Mouse (Mus musculus) intestine, postnatal 0 days (tissue): ENCODE results near the gene Rfx2. TPM values are rescaled to one million over a fixed set of nuclear protein-coding genes. Genes with fewer than 3 reads are reported as not detected.

Experiments
- ATAC-seq: fragments of 200-750 bp; cut with Nextera tagmentation; 2 replicates; pipeline ENCODE4 v1.8.0; 2017; ENCODE audit warnings: mild to moderate bottlenecking, moderate TSS enrichment, moderate library complexity
- H3K27ac ChIP-seq: fragments of 300-500 bp; sonication (generic); 2 replicates; pipeline ENCODE4 v1.5.1; 2014; ENCODE audit warnings: mild to moderate bottlenecking, low read depth, low read length, moderate library complexity
- H3K27me3 ChIP-seq: fragments of 300-500 bp; sonication (generic); replicated peaks from 2 replicates; pipeline ENCODE4 v1.6.1; 2014; ENCODE audit warnings: low read length, mixed read lengths; ENCODE audit not compliant: control insufficient read depth, insufficient read depth
- H3K36me3 ChIP-seq: fragments of 300-500 bp; sonication (generic); 2 replicates; pipeline ENCODE4 v1.6.1; 2014; ENCODE audit warnings: mild to moderate bottlenecking, moderate library complexity; ENCODE audit not compliant: control insufficient read depth, insufficient read depth
- H3K4me1 ChIP-seq: fragments of 300-500 bp; sonication (generic); replicated peaks from 2 replicates; pipeline ENCODE4 v1.6.1; 2014; ENCODE audit warnings: antibody characterized with exemption, low read length, mixed read lengths; ENCODE audit not compliant: control insufficient read depth, insufficient read depth
- H3K4me2 ChIP-seq: fragments of 300-500 bp; sonication (generic); replicated peaks from 2 replicates; pipeline ENCODE4 v1.6.1; 2014; ENCODE audit warnings: low read depth, mild to moderate bottlenecking, moderate library complexity
- H3K4me3 ChIP-seq: fragments of 300-500 bp; sonication (generic); 2 replicates; pipeline ENCODE4 v1.5.1; 2014; ENCODE audit warnings: low read depth, low read length
- H3K9ac ChIP-seq: fragments of 300-500 bp; sonication (generic); 2 replicates; pipeline ENCODE4 v1.6.1; 2014; ENCODE audit warnings: mild to moderate bottlenecking, low read depth, low read length
- H3K9me3 ChIP-seq: fragments of 300-500 bp; sonication (generic); 2 replicates; pipeline ENCODE4 v1.6.1; 2016; ENCODE audit warnings: mixed run types; ENCODE audit not compliant: control insufficient read depth
- CTCF ChIP-seq: sonication (generic); IDR thresholded peaks from 2 replicates; pipeline ENCODE4 v1.5.1; 2016; ENCODE audit warnings: low read depth, mild to moderate bottlenecking, control low read depth, antibody characterized with exemption, moderate library complexity
- WGBS: fragments of 180-500 bp; shearing (Covaris S2); extraction: QIAGEN DNeasy Blood & Tissue Kit; methylation state at CpG from one replicate; pipeline ENCODE4 v1.1.7; 2014; 5-methylcytosine and 5-hydroxymethylcytosine counted together
- polyA plus RNA-seq: library from polyadenylated mRNA; unstranded; fragments of >200 nt; fragmentation: Nextera tagmentation; extraction: Ambion mirVana; gene quantifications from 2 replicates; pipeline ENCODE4 v1.2.1, GENCODE M21; 2015

Gene Rfx2
- polyA plus RNA-seq, 1 experiment from 2014 or later: 1.6 TPM

DNA sequence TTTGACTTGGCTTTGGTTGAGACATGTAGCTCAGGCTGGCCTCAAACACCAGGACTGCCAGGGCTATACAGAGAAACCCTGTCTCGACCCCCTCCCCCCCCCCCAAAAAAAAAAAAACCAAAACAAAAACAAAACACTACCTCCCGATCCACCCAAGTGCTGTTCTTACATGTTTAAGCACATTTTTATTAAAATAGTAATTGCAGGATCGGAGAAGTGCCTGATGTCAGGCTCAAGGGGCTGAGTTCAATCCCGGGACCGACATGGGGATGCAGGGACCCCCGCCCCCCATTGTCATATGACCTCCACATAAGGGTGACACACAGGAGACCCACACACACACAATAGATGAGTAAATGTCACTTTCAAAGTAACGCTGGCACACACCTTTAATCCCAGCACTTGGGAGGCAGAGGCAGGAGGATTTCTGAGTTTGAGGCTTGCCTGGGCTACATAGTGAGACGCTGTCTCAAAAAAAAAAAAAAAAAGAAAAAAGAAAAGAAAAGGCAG is 67.0 kb downstream of the Rfx2 start:
- Histone ChIP-seq H3K36me3 (peaks cover 22% of the 10 kb centered on the region), H3K4me2 (peak overlapping the region; percentile 70), H3K4me3 (peak overlapping the region; percentile 75; the same call in 1 of the 2 replicates), H3K4me1 (0 out of 2 replicates have a peak, but pooled peaks cover 4% of the 10 kb centered on the region), H3K27me3 (no peaks in the 10 kb centered on the region), H3K9ac (no peak overlapping the region), H3K9me3 (no peaks in the 10 kb centered on the region), H3K27ac (no peak overlapping the region)
- 73% methylated on average over 8 of the region's 8 CpGs for WGBS
- TF ChIP-seq CTCF: no peak
- ATAC-seq: no peak

DNA sequence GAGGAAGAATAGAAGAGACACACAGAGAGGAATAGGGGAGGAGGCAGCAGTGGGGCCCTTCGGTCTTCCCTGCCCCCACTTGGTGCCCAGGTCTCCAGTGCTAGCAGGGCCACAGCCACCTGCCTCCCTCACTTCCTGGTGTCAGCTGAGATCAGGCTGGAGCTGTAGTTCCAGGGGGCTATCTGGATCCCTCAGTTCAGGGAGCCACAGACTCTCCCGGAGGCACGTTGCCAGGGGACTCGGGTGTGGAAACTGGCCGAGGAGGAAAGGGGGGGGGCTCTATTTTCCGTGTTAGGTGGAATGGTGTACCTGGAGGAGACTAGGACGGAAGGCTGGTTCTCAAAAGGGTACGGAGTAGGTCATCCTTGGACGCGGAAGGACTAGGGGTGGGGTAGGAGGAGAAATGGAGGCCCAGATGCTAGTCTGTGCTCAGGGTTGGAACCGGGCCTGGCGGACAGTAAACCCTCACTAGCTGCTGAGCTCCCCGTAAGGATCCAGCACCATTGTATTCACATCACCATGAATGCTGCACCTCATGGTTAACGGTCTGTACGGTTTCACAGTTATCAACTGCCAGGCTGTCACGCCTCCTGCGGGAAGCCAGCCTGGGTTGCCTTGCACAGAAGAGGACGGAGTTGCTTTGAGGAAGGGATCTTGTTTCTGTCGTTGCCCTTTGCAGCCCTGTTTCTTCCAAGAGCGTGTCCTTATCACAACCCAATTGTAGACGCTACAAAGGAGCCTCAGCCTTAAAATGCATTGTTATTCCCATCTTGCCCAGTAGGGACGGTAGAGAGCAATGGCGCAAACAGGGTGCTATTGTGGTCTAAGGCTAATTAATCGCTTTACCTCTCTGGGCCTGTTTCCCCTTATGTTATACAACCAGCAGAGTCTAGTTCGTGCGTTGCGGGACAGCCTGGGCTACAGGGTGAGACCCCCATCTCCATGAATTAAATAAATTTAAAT is 67.8 kb downstream of the Rfx2 start:
- H3K36me3 ChIP-seq: peaks cover 15% of the 10 kb centered on the region
- no peak overlapping the region for H3K4me3 ChIP-seq
- peak overlapping the region; percentile 82 for H3K4me2 ChIP-seq
- ATAC-seq: no peak
- no peak overlapping the region; the same call in 1 of the 2 replicates for H3K27ac ChIP-seq
- H3K9ac ChIP-seq: no peak overlapping the region
- no peaks in the 10 kb centered on the region for H3K27me3 ChIP-seq
- 35% methylated on average over 27 of the region's 27 CpGs for WGBS
- peak; percentile 100 for TF ChIP-seq CTCF
- H3K9me3 ChIP-seq: no peaks in the 10 kb centered on the region
- H3K4me1 ChIP-seq: 0 out of 2 replicates have a peak, but pooled peaks cover 4% of the 10 kb centered on the region

GRCm38 (mm10) chr17:56761991-56762410 is 68.8 kb downstream of the Rfx2 start:
- Histone ChIP-seq H3K4me1 (peaks cover 10% of the 10 kb centered on the region), H3K4me2 (peak overlapping the region; percentile 82), H3K27ac (peak overlapping the region; percentile 10; the same call in 1 of the 2 replicates), H3K9me3 (no peaks in the 10 kb centered on the region), H3K36me3 (peaks cover 6% of the 10 kb centered on the region; the same call in 1 of the 2 replicates), H3K4me3 (peak overlapping the region; percentile 43), H3K27me3 (no peaks in the 10 kb centered on the region), H3K9ac (peak overlapping the region; percentile 37; the same call in 1 of the 2 replicates)
- no peak for TF ChIP-seq CTCF
- under 1% methylated on average over 26 of the region's 28 CpGs for WGBS
- ATAC-seq: peak; percentile 3

DNA sequence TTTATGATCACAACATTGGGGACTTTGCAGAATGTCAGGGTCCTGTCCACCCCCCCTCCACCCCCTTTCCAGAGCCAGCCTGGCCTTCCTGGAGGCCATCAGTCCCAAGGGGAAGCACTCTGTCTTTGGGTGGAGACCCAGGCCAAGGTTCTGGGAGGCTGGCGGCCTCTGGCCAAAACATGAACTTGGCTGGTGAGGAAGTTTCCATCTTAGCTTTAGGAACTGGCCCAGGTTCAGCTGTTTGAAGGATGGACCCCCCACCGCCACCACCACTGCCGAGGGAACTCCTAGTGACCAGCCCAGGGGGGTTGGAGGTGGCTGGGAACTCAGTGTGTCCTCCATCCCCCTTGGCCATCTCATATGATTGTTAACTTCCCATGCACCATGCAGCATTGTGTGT is 69.7 kb downstream of the Rfx2 start:
- 68% methylated on average over 3 of the region's 3 CpGs for WGBS
- no peak overlapping the region for H3K4me2 ChIP-seq
- H3K27ac ChIP-seq: no peak overlapping the region
- no peak for TF ChIP-seq CTCF
- no peaks in the 10 kb centered on the region for H3K27me3 ChIP-seq
- no peak for ATAC-seq
- H3K9me3 ChIP-seq: no peaks in the 10 kb centered on the region
- no peak overlapping the region for H3K9ac ChIP-seq
- no peak overlapping the region for H3K4me3 ChIP-seq
- H3K36me3 ChIP-seq: no peaks in the 10 kb centered on the region
- H3K4me1 ChIP-seq: peaks cover 10% of the 10 kb centered on the region

DNA sequence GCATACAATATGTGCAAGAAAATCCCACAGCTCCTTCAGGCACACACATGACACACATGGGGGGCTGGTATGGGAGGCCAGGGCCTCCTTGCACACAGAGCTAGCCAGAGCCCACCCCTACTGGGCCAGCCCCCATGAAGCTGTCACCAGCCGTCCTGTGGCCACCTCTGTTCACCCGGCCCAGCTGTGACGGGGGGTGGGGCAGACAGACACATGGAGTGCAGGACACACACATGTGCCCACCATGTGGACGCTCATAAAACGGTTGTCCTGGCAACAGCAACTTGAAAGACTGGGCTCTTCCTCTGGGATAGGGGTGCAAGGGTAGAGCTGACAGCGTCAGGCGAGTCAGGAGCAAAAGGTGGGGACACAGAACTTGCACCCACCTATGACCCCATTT is 71.6 kb downstream of the Rfx2 start:
- no peak for TF ChIP-seq CTCF
- Histone ChIP-seq H3K9ac (no peak overlapping the region), H3K4me2 (no peak overlapping the region), H3K27me3 (0 out of 2 replicates have a peak, but pooled peaks cover 7% of the 10 kb centered on the region), H3K4me1 (peaks cover 6% of the 10 kb centered on the region), H3K36me3 (no peaks in the 10 kb centered on the region), H3K9me3 (no peaks in the 10 kb centered on the region), H3K27ac (no peak overlapping the region), H3K4me3 (no peak overlapping the region)
- WGBS: 69% methylated on average over 7 of the region's 7 CpGs
- no peak for ATAC-seq

- Histone ChIP-seq H3K4me2 (peak overlapping the region; percentile 98), H3K27ac (no peak overlapping the region), H3K27me3 (0 out of 2 replicates have a peak, but pooled peaks cover 8% of the 10 kb centered on the region), H3K9me3 (no peaks in the 10 kb centered on the region), H3K9ac (no peak overlapping the region), H3K4me1 (peaks cover 6% of the 10 kb centered on the region), H3K4me3 (no peak overlapping the region), H3K36me3 (no peaks in the 10 kb centered on the region)
- peak; percentile 29; the same call in 1 of the 2 replicates for ATAC-seq
- peak; percentile 77 for TF ChIP-seq CTCF
- 6% methylated on average over 12 of the region's 12 CpGs for WGBS
Measured at GRCm38 (mm10) chr17:56758132-56758531, 72.7 kb downstream of the Rfx2 start.
